Mouse (Mus musculus): ENCODE results near the gene Xpr1. TPM values are rescaled to one million over a fixed set of nuclear protein-coding genes. Genes with fewer than 3 reads are reported as not detected.

The Xpr1 gene
- polyA plus RNA-seq, 1 experiment: 8.7 TPM

DNA sequence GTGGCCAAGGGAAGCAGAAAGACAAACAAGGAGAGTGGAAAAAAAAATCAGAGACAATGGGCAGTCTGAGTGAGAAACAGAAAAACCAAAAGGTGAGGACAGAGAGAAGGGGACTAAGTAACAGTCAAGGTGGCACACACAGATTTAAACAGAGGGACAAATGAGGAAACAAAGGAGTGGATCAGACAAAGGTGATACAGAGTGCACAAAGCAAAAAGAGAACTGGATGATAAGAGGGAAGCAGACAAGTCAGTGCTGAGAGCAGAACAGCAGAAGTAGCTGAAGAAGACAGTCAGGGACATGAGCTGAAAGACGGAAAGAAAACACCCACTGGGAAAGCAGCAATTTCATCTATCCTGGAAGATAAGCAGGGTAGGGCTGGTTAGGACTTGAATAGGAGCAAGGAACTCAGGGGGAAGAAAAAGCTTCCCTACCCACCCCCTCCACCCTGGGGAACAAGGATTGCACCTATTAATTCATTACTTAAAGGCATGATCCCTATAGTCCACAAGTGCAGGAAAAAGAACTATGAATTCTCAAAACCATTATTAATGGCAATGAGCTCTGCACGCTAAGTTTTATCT, 47.0 kb downstream of the Xpr1 start:
- H3K4me2 ChIP-seq (ENCODE audit: low read depth): no peak overlapping the region
- peaks cover 6% of the 10 kb centered on the region for H3K79me2 ChIP-seq (ENCODE audit: control insufficient read depth, insufficient read depth)
- no peaks in the 10 kb centered on the region for H3K27me3 ChIP-seq (ENCODE audit: control insufficient read depth, insufficient read depth, insufficient read length)
- H3K4me3 ChIP-seq: no peak overlapping the region
- no peak for TF ChIP-seq SRF (IDR thresholded peaks at IDR 0.05; ENCODE audit: control insufficient read depth, insufficient read length, low read depth)
- no peak for TF ChIP-seq TCF12 (IDR thresholded peaks at IDR 0.05; ENCODE audit: insufficient read depth, poor library complexity, severe bottlenecking)
- no peak for TF ChIP-seq TCF3 (IDR thresholded peaks at IDR 0.05; ENCODE audit: insufficient read length, low read depth)
- TF ChIP-seq MAX (IDR thresholded peaks at IDR 0.05; ENCODE audit: low read depth): no peak
- no peak for TF ChIP-seq MYOG (IDR thresholded peaks at IDR 0.05; ENCODE audit: control insufficient read depth in 1 of 3, insufficient read depth in 1 of 3, insufficient read length in 2 of 3, low read depth in 2 of 3)
- TF ChIP-seq E2F4 (IDR thresholded peaks at IDR 0.05; ENCODE audit: insufficient read depth): no peak
- TF ChIP-seq POLR2AphosphoS2 (IDR thresholded peaks at IDR 0.05; ENCODE audit: insufficient read length, low read depth): no peak
- no peak for TF ChIP-seq POLR2A (IDR thresholded peaks at IDR 0.05; ENCODE audit: insufficient read length, low read depth)
- no peak for TF ChIP-seq REST (IDR thresholded peaks at IDR 0.05; ENCODE audit: insufficient read depth, insufficient read length)
- no peak for TF ChIP-seq MYOD1 (IDR thresholded peaks at IDR 0.05; ENCODE audit: control insufficient read depth in 1 of 3, insufficient read length in 2 of 3, low read depth in 2 of 3)
- TF ChIP-seq USF1 (IDR thresholded peaks at IDR 0.05; ENCODE audit: low read depth): no peak
- no peak for TF ChIP-seq CEBPB (IDR thresholded peaks at IDR 0.05; ENCODE audit: insufficient read depth, poor library complexity, severe bottlenecking)
- H3K36me3 ChIP-seq (ENCODE audit: control insufficient read depth, insufficient read depth): no peaks in the 10 kb centered on the region
- H3ac ChIP-seq (ENCODE audit: control insufficient read depth, insufficient read length): no peak overlapping the region

DNA sequence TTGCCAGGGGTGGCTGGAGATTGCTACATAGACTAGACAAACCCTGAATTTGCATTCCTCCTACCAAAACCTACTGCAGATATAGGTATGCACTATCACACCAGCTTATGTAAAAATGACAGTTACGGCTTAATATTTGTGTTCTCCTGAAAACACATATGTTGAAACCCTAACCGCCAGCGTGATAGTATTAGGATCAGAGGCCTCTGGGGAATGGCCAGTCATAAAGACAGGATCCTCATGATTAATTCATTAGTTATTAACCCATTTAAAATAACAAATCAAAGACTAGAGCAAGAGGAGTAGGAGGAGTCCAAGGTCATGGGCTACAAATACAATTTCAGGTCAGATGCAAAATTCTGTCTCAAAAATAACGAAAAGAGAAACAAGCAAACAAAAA, 50.8 kb downstream of the Xpr1 start:
- no peak for TF ChIP-seq POLR2AphosphoS2 (IDR thresholded peaks at IDR 0.05; ENCODE audit: insufficient read length, low read depth)
- TF ChIP-seq POLR2A (IDR thresholded peaks at IDR 0.05; ENCODE audit: insufficient read length, low read depth): no peak
- no peak for TF ChIP-seq SRF (IDR thresholded peaks at IDR 0.05; ENCODE audit: control insufficient read depth, insufficient read length, low read depth)
- TF ChIP-seq MYOG (IDR thresholded peaks at IDR 0.05; ENCODE audit: control insufficient read depth in 1 of 3, insufficient read depth in 1 of 3, insufficient read length in 2 of 3, low read depth in 2 of 3): no peak
- no peak for TF ChIP-seq TCF12 (IDR thresholded peaks at IDR 0.05; ENCODE audit: insufficient read depth, poor library complexity, severe bottlenecking)
- no peak for TF ChIP-seq CEBPB (IDR thresholded peaks at IDR 0.05; ENCODE audit: insufficient read depth, poor library complexity, severe bottlenecking)
- no peak for TF ChIP-seq TCF3 (IDR thresholded peaks at IDR 0.05; ENCODE audit: insufficient read length, low read depth)
- TF ChIP-seq MYOD1 (IDR thresholded peaks at IDR 0.05; ENCODE audit: control insufficient read depth in 1 of 3, insufficient read length in 2 of 3, low read depth in 2 of 3): no peak
- TF ChIP-seq USF1 (IDR thresholded peaks at IDR 0.05; ENCODE audit: low read depth): no peak
- TF ChIP-seq E2F4 (IDR thresholded peaks at IDR 0.05; ENCODE audit: insufficient read depth): no peak
- no peaks in the 10 kb centered on the region for H3K27me3 ChIP-seq (ENCODE audit: control insufficient read depth, insufficient read depth, insufficient read length)

DNA sequence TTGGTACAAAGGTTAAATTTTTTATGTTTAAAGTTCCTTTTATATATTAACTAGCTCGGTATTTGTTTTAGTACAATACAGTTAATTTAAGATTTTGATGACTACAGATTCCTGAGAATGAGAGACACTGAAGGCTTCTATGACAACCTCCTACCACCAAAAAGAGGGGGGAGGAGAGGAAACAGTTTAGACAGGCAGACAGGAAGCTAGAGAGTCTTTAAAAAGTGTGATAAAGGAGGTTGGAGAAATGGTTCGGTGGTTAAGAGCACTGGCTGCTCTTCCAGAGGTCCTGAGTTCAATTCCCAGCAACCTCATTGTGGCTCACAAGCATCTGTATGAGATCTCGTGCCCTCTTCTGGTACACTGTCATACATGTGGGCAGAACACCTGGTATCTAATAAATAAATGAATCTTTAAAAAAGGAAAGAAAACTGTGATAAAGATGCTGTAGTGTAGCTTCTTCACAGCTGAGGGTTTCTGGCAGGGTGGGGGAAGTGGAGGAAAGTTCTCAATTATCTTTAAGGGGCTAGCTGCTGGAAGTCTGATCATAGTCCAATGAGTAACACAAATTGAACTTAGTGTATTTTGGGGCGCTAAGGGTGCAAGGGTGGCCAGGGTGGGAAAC, 55.6 kb downstream of the Xpr1 start:
- no peak overlapping the region for H3ac ChIP-seq (ENCODE audit: control insufficient read depth, insufficient read length)
- H3K79me2 ChIP-seq (ENCODE audit: control insufficient read depth, insufficient read depth): peaks cover 5% of the 10 kb centered on the region
- H3K27me3 ChIP-seq (ENCODE audit: control insufficient read depth, insufficient read depth, insufficient read length): no peaks in the 10 kb centered on the region
- H3K4me2 ChIP-seq (ENCODE audit: low read depth): no peak overlapping the region
- no peaks in the 10 kb centered on the region for H3K36me3 ChIP-seq (ENCODE audit: control insufficient read depth, insufficient read depth)
- TF ChIP-seq POLR2AphosphoS2 (IDR thresholded peaks at IDR 0.05; ENCODE audit: insufficient read length, low read depth): no peak
- no peak for TF ChIP-seq TCF12 (IDR thresholded peaks at IDR 0.05; ENCODE audit: insufficient read depth, poor library complexity, severe bottlenecking)
- TF ChIP-seq TCF3 (IDR thresholded peaks at IDR 0.05; ENCODE audit: insufficient read length, low read depth): no peak
- TF ChIP-seq E2F4 (IDR thresholded peaks at IDR 0.05; ENCODE audit: insufficient read depth): no peak
- no peak for TF ChIP-seq USF1 (IDR thresholded peaks at IDR 0.05; ENCODE audit: low read depth)
- TF ChIP-seq CEBPB (IDR thresholded peaks at IDR 0.05; ENCODE audit: insufficient read depth, poor library complexity, severe bottlenecking): no peak
- no peak for TF ChIP-seq MYOD1 (IDR thresholded peaks at IDR 0.05; ENCODE audit: control insufficient read depth in 1 of 3, insufficient read length in 2 of 3, low read depth in 2 of 3)
- no peak for TF ChIP-seq MAX (IDR thresholded peaks at IDR 0.05; ENCODE audit: low read depth)
- TF ChIP-seq SRF (IDR thresholded peaks at IDR 0.05; ENCODE audit: control insufficient read depth, insufficient read length, low read depth): no peak
- TF ChIP-seq POLR2A (IDR thresholded peaks at IDR 0.05; ENCODE audit: insufficient read length, low read depth): no peak
- TF ChIP-seq MYOG (IDR thresholded peaks at IDR 0.05; ENCODE audit: control insufficient read depth in 1 of 3, insufficient read depth in 1 of 3, insufficient read length in 2 of 3, low read depth in 2 of 3): no peak
- TF ChIP-seq REST (IDR thresholded peaks at IDR 0.05; ENCODE audit: insufficient read depth, insufficient read length): no peak
- no peak overlapping the region for H3K4me3 ChIP-seq

More for the DNA sequence above, 50.8 kb downstream of the Xpr1 start:
- Histone ChIP-seq H3ac (ENCODE audit: control insufficient read depth, insufficient read length) (no peak overlapping the region), H3K4me2 (ENCODE audit: low read depth) (no peak overlapping the region), H3K36me3 (ENCODE audit: control insufficient read depth, insufficient read depth) (no peaks in the 10 kb centered on the region), H3K4me3 (no peak overlapping the region), H3K79me2 (ENCODE audit: control insufficient read depth, insufficient read depth) (peaks cover 7% of the 10 kb centered on the region)

DNA sequence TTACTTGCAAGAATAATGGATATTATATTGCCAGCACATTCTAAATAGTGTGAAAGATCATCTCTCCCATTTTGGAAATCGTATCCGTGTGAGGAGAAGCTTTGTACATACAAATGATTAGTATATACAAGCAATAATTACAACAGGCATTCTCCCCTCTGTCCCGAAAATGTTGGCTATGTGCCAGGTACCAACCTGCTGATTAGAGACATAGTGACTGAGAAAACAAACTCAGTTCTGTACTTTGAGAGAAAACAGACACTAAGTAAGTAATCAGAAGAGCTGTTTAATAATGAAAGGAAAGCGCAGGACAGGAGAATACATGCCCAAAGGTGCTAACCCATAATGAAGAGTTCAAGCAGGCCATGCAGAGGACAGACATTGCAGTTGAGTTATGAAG, 64.1 kb downstream of the Xpr1 start:
- Histone ChIP-seq H3ac (ENCODE audit: control insufficient read depth, insufficient read length) (no peak overlapping the region), H3K4me3 (no peak overlapping the region), H3K4me2 (ENCODE audit: low read depth) (no peak overlapping the region), H3K36me3 (ENCODE audit: control insufficient read depth, insufficient read depth) (no peaks in the 10 kb centered on the region), H3K27me3 (ENCODE audit: control insufficient read depth, insufficient read depth, insufficient read length) (no peaks in the 10 kb centered on the region), H3K79me2 (ENCODE audit: control insufficient read depth, insufficient read depth) (no peaks in the 10 kb centered on the region)
- TF ChIP-seq E2F4 (IDR thresholded peaks at IDR 0.05; ENCODE audit: insufficient read depth) (no peak), MYOD1 (IDR thresholded peaks at IDR 0.05; ENCODE audit: control insufficient read depth in 1 of 3, insufficient read length in 2 of 3, low read depth in 2 of 3) (no peak)

All from myocyte (in vitro differentiated cells).